Mouse (Mus musculus): ENCODE measurements around the gene Nfasc.

The Nfasc gene

DNA sequence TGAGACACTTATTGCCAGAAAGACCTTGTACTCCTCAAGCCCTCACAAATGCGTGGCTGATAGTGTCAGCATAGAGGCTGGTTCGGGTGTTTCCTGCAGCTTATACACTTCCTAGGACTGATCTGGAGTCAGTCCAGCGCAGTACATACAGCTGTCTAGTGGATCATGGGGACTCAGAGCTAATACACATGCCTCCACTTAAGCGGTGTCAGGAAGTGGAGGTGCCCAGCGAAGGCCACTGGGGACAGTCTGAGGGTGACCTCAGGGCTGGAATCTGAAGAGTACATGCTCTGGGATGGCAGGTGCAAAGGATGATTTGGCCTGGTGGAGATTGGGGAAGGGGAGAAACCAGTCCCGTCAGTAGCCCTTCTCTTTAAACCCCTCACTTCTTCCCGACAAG is 200.9 kb downstream of the Nfasc start:
- no peak for DNase-seq (ENCODE audit: low read depth, low spot score)

DNA sequence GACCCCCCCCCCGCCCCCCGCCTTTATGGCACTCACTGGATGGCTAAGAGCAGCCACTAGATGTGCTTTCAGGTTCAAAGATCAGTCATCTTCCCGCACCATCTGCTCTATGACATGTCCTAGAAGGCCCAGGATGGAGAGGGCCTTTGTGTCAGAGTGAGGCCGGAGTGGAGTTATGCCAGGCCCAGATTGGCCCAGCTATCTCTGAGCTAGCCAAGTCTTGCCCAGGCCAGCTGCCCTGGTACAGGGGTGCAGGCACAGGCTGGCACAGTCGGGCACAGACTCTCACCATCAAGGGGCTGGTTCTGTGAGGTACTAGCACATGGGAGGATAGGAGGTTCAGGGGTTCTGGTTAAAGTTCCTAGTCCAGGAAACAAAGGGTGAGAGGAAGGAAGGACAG is 203.9 kb downstream of the Nfasc start:
- no peak for DNase-seq (ENCODE audit: low read depth, low spot score)

DNA sequence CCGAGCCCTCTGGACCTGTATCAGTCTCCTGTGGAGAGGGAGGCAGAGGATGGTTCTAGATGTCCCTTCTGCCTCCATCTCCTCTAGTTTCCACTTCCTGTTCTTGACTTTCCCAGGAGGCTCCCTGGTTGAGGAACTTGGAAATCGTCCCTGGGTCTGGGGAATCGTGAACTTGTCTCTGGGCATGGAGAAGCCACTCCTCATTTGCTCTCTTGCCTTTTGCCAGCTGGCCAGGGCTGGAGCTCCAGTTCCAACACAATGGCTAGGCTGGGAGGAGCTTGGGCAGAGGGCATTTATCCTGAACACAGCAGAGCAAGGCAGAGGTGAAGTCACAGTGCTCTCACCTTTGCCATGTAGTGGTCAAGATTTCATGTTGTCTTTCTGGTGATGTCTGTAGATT is 205.2 kb downstream of the Nfasc start:
- no peak for DNase-seq (ENCODE audit: low read depth, low spot score)

DNA sequence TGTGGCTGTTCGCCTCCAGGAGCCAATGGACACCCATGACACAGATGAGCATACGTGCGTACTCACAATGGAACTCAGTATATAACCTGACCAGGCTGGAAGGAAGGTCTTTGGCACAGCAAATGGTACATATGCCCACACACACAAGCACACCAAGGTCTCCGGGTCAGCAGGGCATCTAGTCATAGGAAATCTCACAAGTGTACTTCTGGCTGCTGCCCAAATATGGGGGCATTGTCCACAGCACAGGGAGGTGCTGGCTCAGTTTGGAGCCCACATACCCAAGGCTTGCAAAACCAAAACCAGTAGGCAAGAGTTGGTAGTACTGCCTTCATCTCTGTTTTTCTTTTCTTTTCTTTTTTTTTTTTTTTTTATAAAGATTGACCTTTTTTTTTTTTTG is 206.1 kb downstream of the Nfasc start:
- no peak for DNase-seq (ENCODE audit: low read depth, low spot score)

GRCm38 (mm10) chr1:132533840-132534239 is 207.8 kb downstream of the Nfasc start:
- DNase-seq (ENCODE audit: low read depth, low spot score), result no peak

DNA sequence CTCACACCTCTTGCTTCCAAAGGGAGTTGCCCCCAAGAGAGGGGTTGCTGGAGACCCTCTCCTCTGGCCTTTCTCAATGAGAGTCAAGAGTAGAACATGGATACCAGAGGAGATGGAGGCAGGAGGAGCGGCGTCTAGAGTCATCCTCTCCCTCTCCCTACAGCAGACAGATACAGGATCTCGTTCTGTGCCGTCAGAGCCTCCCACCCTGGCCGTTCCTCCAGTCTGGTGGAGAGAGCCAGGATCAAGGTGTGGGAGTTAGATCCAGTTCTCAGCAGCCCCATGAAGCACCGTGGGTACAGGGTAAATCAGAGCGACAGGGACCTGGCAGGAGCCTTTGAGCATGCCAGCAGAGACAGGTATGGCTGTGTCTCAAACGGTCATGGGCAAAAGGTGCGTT is 209.1 kb downstream of the Nfasc start:
- DNase-seq (ENCODE audit: low read depth, low spot score), result no peak

DNA sequence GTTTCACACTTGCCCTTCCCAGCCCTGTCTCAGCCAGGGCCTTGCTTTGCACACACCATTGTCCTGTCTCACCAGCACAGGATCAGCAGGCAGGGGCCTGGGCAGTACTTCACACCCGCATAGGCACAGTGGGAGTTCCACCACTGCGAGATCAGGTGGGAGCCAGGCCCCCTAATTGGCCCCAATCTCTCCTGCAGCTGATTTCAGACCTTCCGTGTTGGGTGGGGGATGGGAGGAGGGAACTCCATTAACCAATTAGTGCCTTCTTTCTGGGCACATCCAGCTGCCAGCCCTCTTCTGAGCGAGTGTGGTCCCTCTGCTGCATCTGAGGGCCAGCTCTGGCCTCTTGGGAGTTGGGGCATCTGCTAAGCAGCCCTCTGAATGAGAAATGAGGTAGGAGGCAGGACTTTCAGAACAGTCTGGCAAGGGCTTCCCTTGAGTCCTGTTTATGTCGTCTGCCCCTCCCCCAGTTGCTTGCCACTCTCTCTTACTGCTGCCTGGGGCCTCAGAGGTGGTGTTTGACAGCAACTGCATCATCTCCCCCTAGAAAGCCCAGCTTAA is 210.9 kb downstream of the Nfasc start:
- DNase-seq (ENCODE audit: low read depth, low spot score), result no peak

- no peak for DNase-seq (ENCODE audit: low read depth, low spot score)
These were observed 212.8 kb downstream of the Nfasc start for GRCm38 (mm10) chr1:132528647-132529334.

- DNase-seq (ENCODE audit: low read depth, low spot score), result no peak
These were observed 213.5 kb downstream of the Nfasc start for GRCm38 (mm10) chr1:132528071-132528470.

GRCm38 (mm10) chr1:132525832-132526231 is 215.8 kb downstream of the Nfasc start:
- peak; percentile 58 for DNase-seq (ENCODE audit: low read depth, low spot score)

- DNase-seq (ENCODE audit: low read depth, low spot score), result peak; percentile 63
These were observed 217.7 kb downstream of the Nfasc start for GRCm38 (mm10) chr1:132523920-132524319.

- DNase-seq (ENCODE audit: low read depth, low spot score), result no peak
These were observed 218.5 kb downstream of the Nfasc start for GRCm38 (mm10) chr1:132523048-132523447.

DNA sequence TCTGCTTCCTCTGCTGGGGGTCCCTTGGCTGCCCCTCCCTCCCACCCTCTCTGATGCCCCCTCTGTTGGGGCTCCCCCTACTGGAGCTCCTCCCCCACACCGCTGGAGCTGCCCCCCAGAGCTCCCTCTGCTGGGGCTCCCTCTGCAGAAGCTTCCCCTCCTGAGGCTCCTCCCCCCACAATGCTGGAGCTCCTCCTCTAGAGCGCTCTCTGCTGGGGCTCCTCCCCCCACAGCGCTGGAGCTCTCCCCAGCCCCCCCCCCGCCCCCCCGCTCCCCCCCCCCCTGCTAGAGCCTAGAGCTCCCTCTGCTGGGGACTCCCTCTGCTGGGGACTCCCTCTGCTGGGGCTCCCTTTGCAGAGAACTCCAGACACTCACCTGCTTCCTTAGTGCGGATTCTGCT is 220.8 kb downstream of the Nfasc start:
- DNase-seq (ENCODE audit: low read depth, low spot score), result peak; percentile 56

DNA sequence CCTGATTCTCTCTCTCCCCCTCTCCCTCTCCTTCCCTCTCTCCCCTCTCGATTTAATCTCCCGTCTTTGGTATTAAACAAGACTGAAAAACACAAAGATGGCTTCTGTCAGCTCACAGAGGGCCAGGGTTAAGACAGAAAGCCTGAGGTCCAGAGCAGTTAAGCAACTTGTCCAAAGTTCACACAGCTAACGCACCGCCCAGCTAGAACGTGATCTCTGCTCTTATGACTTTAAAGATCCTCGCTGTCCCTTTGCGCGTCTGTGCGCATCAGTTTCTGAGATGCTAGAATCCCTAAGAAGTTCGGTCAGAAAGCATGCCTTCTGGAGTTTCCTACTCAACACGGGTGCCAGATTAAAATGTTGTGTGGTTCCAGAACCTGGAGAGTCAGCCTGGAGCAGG is 221.9 kb downstream of the Nfasc start:
- no peak for DNase-seq (ENCODE audit: low read depth, low spot score)

DNA sequence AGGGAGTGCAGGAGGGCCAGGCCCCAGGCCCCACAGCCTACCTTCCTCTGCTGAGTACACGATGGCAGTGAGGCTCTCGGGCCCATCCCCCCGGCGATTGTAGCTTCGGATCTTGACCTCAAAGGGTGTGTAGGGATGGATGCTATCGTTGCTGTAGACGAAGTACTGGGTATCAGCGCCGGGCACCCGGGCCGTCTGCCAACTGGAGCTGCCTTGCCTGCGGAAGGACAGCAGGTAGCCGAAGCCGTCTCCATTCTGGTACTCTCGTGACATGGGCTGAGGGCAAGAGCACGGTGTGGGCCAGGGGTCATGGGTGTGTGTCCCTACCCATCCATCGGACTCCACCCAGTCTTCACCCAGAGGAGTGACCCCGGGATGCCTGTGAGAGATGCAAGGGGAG is 223.0 kb downstream of the Nfasc start:
- no peak for DNase-seq (ENCODE audit: low read depth, low spot score)

DNA sequence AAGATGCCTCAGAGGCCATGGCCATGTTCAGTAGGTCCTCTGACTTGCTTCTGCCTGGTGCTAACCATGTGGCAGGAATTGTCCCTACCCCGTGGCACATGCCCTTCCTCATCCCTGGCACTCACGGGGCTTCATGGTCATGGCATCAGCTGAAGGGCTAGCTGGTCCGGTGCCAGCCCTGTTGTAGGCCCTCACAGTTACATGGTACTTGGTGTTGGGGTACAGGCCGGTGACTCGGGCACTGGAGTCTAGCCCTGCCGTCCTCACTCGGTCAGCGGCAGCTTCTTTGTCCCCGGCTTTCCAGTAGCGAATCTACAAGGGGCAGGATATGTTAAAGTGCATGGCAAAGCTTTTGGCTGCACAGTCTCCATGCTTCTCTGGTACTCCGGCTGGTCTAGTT is 224.8 kb downstream of the Nfasc start:
- DNase-seq (ENCODE audit: low read depth, low spot score), result no peak

- no peak for DNase-seq (ENCODE audit: low read depth, low spot score)
These were observed 226.3 kb downstream of the Nfasc start for GRCm38 (mm10) chr1:132515339-132515738.
